Mouse (Mus musculus) B cell, adult (primary cell): ENCODE results near the gene Rab3c. TPM values are rescaled to one million over a fixed set of nuclear protein-coding genes. Genes with fewer than 3 reads are reported as not detected.

Experiments
- total RNA-seq: library from RNA; stranded (reverse); gene quantifications from 4 replicates; pipeline ENCODE4 v1.2.4, GENCODE M21; 2023; ENCODE audit not compliant: inconsistent age

The Rab3c gene
- not detected in 4 replicates for total RNA-seq

DNA sequence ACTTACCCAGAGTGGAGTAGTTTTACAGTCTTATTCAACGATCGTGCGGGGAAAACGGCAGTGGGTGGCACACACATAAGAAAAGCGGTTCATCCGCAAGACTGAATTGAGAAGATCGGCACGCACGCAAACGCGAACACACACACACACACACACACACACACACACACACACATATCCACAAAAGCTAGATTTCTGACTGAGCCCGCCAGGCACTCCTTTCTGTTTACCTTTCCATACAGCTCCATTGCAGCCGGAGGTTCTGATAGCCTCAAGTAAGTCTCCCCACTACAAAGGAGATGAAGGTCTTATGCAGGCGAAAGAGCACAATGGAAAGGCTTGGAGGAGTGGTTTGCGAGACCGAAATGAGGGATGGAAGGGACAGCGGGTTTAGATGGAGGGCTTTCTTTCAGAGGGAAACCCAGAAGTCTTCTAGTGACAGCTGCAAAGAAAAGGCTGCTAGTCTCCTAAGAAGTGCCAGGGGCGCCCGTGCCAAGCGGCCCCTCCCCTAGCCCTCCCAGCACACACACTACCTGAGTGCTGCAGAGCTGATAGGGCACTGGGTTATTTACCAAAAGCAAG, at the start of gene Rab3c:
Gene Rab3c, minus strand, starts transcription at position 434 of the 582 bp plus-strand sequence.

Other genes starting within 250 kb of the Rab3c start
- 21.4 to 22.9 TPM (median 22.7 TPM) in 4 replicates for gene Gapt, start 76.2 kb upstream of the Rab3c start, total RNA-seq
- gene Plk2, start 114.0 kb upstream of the Rab3c start, total RNA-seq = 382 to 421 TPM (median 410 TPM) in 4 replicates